Mouse (Mus musculus) bone marrow, adult 2 months (tissue): ENCODE measurements around the gene Tha1.

Experiments used
- CTCF ChIP-seq: fragments of 200-500 bp; IDR thresholded peaks from 2 replicates; pipeline ENCODE4 v1.5.1; 2011; ENCODE audit warnings: low read length, control low read depth; ENCODE audit not compliant: control insufficient read depth, insufficient read depth
- POLR2A ChIP-seq: fragments of 200-500 bp; IDR thresholded peaks from 2 replicates; pipeline ENCODE4 v1.6.1; 2011; ENCODE audit warnings: low read depth, mild to moderate bottlenecking, control low read depth, low read length, borderline replicate concordance; ENCODE audit not compliant: control insufficient read depth

DNA sequence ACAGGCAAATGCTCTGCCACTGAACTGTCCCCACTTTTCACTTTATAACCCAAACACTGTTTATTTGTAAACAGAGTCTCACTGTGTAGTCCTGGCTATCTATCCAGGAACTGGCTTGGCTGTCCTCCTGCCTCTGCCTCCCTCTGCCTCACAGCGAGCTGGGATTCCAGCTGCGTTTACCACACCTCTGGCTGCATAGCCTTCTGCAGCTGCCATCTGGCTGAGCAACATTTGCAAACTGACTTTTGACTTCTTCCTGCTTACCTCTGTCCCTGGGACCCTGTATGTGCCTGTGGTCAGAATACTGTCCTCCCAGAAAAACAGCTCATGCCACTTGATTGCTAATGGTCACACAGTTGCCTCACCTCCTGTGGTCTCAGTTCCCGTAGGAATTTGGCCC, 45.9 kb downstream of the Tha1 start:
- no peak for TF ChIP-seq POLR2A
- TF ChIP-seq CTCF = no peak
